Mouse (Mus musculus) layer of hippocampus, postnatal 36 days (tissue): ENCODE results near the gene Gnb5. TPM values are rescaled to one million over a fixed set of nuclear protein-coding genes. Genes with fewer than 3 reads are reported as not detected.

Source experiments
- DNase-seq, 2 experiments: peaks; one replicate each; pipeline ENCODE4 v3.0.0; 2022
- total RNA-seq, 2 experiments: library from RNA; stranded (reverse); gene quantifications; 2 replicates each; pipeline ENCODE4 v1.2.3; 2021

Gnb5 gene
- total RNA-seq, 2 experiments from 2014 or later, result 115 to 128 TPM

GRCm38 (mm10) chr9:75307015-75307414 is 927 bp downstream of the Gnb5 start:
- DNase-seq, result no peak

DNA sequence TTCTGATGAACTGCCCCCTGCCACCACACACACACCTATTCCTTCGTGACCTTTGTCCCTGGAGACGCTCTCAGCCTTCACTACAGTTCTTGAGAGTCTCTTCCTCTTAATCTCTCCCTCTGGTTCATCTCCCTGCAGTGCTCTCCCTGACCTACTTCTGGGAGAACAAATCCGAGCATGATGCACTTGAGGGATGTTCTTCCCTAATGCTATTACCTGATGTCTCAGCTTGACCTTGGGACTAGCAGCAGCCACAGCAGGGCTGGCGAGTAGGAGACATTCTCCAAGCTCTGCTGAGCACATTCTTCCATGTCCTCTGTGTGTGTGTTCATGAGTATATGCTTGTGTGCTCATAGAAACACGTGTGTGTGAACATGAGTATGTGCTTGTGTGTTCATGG is 2.5 kb downstream of the Gnb5 start:
- no peak for DNase-seq

DNA sequence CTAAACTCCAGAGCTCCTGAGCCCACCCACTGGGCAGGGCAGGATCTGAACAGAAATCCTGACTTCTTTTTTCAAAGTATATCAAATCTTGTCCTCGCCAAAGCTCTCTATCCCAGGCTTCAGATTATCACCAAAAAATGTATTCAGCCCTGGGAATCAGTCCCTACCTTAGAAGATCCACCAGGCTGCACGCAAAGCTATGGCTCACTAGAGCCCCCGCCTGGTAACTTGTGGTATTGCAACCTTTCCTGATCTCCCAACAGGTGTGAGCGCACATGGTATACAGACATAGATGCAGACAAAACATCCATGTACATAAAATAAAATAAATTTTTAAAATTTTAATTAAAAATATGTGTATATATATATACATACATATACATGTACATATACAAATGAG is 5.9 kb downstream of the Gnb5 start:
- peak; percentile 72 to 74 for DNase-seq

- no peak for DNase-seq
Observed at GRCm38 (mm10) chr9:75313138-75313831, 7.2 kb downstream of the Gnb5 start.

DNA sequence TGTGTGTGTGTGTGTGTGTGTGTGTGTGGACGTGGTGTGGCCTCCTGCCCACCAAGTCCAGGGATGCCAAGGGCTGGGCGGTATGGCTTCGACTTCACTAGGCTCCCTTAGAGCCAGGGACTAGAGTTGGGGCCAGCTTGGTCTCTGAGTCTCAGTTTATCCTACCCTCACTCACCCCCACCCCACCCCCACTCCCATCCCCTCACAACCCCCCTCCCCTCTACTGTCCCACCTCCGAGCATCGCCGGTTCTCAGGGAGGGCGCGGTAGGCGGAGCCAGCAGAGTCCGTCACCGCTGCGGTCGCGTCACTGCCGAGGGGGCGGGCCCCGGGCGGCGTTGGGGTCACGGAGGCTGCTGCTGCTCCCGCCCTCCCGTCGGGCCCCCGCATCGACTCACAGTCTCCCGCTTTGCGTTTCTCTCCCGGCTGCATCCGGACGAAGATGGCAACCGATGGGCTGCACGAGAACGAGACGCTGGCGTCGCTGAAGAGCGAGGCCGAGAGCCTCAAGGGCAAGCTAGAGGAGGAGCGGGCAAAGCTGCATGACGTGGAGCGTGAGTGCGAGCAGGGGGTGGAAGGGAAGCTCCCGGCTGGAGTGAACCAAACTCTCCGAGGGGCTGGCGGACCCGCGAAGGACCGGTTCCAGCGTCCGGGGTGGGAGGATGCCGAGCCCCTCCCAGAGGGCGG is 7.9 kb downstream of the Gnb5 start:
- peak; percentile 87 to 88 for DNase-seq

- DNase-seq, result no peak
Observed at GRCm38 (mm10) chr9:75314517-75315105, 8.5 kb downstream of the Gnb5 start.

DNA sequence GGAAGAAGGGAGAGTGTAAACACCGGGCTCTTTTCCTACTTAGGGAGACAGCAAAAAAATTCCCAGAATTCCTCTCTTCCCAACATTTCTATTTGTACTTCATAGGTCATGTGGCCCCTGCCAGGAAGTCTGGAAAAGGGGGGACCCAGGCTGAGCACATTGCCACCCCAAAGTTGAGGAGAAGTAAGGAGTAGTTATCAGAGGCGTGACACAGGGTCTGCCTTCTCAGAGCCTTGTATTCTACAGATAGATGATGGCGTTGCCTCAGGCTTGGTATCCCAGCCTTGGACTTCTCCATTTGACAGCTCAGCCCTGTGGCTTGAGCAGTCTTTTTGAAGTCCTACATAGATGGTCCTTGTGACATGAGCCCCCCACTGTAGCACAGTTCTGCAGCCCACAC is 9.2 kb downstream of the Gnb5 start:
- DNase-seq, result no peak

DNA sequence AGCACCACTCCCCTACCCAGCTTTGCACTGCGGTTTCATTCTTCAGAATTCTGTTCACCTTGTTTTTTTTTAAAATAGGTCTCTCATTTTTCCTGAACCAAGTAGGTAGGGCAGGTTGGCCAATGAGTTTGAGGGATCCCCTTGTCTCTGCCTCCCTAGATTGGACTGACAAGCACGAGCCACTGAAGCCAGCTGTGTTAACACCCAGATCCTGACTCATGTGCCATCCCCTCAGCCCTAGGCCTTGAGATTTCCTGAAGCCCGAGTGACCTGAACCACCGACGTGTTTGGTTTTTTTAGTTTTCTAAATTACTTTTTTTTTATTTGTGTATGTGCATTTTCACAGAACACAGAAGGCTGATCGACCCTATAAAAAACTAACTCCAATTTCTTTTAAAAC is 10.7 kb downstream of the Gnb5 start:
- DNase-seq, result no peak

DNA sequence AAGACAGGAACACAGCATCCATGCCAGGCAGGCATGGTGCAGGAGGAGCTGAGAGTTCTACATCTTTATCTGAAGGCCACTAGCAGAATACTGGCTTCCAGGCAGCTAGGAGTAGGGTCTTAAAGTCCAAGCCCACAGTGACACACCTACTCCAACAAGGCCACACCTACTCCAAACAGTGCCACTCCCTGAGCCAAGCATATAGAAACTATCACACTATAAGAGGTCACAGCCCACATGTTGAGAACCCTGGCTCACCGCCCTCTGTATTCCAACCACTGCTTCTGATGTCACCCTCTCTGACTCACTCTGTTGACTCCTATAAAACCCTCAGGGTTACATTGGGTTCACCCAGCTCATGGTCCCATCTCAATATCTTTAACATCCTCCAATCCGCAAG is 12.1 kb downstream of the Gnb5 start:
- DNase-seq, result no peak

DNA sequence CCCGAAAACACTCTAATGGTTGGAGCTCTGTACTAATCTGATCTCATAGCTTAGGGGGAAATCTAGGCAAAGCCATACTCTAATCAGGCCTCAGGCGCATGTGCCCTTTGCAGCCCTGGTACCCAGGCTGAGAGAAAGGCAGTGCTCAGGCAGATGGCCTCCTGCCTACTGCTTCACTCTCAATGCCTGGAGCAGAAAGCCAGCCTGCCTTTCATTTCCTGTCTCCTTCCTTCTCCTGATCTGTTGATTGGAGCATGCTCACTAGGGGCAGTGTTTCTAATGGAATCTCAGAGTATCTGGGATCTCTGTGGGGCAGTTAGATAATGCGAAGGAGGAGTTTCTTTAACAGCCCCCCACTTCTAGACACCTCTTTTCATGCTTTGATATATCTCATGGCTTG is 13.3 kb downstream of the Gnb5 start:
- peak in 1 of 2 experiments; percentile 38 for DNase-seq

- DNase-seq, result no peak
Observed at GRCm38 (mm10) chr9:75322099-75322885, 16.2 kb downstream of the Gnb5 start.

DNA sequence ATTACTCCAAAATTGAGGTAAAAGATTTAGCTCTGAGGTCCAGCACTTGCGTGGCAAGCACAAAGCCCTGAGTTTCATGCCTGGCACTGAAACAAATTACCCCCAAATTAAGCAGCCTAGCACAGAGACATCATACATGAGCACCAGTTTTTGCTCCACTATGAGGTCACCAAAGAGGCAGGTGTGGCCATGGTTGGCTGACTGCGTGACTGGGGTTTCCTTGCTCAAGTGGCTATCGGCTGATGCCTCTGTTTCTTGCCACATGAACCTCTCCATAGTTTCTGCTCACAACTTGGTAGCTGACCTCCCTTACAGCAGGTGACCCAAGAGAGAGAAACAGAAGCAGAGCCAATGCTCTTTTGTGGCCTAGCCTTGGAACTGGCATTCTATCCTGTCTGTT is 22.0 kb downstream of the Gnb5 start:
- DNase-seq, result no peak

DNA sequence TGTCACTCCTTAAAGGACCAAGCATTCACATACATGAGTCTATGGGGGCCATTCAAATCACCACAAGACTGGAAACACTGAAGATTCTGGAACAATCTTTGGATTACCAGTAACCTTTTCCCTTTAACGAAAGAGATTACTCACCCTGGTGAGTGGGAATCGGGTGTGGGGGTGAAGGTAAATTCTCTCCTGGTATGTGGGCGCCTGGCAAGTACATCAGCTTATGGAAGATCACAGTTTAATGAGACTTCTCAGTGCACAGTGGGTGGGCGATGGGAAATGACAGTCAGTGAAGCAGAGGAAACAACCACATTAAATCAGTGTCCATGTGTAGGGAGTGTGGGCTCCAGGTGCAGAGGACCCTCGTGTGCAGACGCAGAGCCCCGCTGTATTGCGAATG is 24.7 kb downstream of the Gnb5 start:
- DNase-seq, result no peak

DNA sequence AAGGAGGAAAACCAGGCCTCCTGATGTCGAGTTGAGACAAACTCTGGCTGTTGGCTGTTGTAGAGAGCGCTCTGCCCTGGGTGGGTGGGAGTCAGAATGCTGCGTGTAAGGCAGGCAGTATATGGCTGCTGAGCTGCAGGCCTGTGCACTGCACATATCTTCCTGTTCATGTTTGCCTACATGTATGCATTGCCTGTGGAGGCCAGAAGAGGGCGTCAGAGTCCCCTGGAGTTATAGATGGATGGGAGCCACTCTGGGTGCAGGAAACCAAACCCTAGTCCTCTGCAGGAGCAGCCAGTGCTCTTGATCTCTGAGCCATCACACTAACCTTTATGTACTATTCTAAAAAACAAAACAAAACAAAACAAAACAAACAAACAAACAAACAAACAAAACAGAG is 28.4 kb downstream of the Gnb5 start:
- no peak for DNase-seq

- peak; percentile 55 to 61 for DNase-seq
Observed at GRCm38 (mm10) chr9:75338016-75338415, 31.9 kb downstream of the Gnb5 start.

DNA sequence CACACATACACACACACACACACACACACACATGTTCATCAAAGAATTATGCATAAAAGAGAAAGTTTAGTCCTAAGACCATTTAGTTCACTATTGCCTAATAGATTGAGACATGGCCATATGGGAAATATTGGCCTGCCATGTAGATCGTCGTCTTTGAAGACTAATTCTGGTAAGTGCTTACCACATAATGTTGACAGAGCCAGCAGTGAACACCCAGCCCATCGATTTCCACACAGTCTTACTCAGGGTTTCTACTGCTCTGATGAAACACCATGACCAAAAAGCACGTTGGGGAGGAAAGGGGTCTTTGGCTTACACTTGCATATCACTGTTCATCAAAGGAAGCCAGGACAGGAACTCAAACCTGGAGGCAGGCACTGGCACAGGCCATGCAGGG is 36.3 kb downstream of the Gnb5 start:
- no peak for DNase-seq

- no peak for DNase-seq
Observed at GRCm38 (mm10) chr9:75347458-75347857, 41.4 kb downstream of the Gnb5 start, which contains the start of gene Bcl2l10. Gene Bcl2l10 (plus strand): TSS chr9:75347758.

GRCm38 (mm10) chr9:75348066-75348465 is 42.0 kb downstream of the Gnb5 start:
- no peak for DNase-seq

DNA sequence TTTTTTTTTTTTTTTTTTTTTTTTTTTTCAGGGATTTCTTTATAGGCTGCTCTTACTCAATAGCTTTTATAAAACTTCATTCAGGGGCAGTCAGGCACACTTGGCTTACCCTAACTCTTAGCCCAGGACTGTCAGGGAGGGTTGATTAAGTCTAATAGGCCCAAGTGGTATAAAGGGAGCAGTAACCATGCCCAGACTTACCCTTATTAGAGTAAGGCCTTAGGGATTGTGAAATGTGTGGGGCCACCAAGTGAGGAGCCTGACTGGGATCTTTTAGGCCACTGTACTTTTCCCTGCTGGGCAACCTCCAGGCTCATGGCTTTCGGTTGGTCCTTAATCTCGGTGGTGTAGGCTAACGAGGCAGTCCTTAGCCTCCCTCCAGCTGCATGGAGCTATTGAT is 42.6 kb downstream of the Gnb5 start:
- DNase-seq, result no peak

GRCm38 (mm10) chr9:75353094-75353493 is 47.0 kb downstream of the Gnb5 start:
- no peak for DNase-seq

DNA sequence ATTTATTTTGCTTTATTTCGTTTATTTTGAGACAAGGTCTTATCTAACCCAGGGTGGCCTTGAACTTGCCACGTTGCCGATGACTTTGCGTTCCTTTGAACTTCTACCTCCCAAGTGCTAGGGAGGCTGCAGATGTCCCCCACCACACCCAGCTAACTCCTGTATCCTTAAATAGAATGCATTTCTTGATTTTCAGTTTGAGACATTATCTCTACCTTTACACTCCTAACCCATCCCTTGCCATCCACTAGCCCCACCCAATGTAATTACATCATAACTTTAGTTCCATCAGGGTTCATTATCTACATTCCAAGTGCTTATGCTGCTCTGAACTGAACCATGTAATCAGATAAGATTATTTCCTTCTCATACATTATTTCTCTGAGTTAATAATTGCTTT is 49.7 kb downstream of the Gnb5 start:
- no peak for DNase-seq

DNA sequence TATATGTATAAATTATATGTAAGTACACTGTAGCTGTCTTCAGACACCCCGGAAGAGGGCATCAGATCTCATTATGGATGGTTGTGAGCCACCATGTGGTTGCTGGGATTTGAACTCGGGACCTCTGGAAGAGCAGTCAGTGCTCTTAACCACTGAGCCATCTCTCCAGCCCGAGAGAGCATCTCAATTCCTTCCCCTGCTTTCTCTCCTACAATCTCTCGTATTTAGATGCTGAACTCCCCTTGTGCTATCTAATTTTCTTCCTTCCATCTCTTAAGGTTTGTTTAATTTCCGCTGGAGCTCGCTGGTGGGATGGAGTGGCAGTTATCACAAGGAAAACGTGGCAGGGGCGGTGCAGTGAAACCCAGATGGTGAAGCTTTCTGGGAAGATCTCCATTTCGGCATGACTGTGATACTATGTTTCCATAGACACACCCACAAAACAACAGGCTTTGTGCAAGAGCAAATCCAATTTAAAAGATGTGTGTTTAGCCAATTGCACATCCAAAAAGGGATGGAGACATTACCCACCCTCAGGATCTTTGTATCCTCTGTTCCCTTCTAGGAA is 51.1 kb downstream of the Gnb5 start:
- peak; percentile 47 to 50 for DNase-seq

DNA sequence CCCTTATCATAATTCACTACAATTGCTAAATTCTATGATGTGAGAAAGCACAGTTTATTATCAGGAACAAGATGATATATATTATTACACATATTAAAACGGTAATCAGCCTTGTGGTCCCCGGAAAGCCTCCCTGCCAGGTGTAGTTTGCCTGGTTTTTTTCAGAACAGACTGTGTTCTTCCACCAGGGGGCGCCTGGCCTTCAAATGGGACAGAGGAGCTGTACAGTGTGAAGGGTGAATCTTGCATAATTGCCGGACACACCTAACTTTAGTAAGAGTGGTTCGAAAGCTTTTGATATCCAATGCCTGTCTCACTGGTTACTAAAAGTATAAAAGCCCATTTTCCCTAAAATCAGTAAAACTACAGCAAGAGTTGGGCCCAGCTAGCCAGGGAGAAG is 55.6 kb downstream of the Gnb5 start:
- DNase-seq, result peak; percentile 24 to 34
